Mouse (Mus musculus): ENCODE data around the gene 2810408A11Rik.

GRCm38 (mm10) chr11:69932254-69932653 is 31.5 kb upstream of the 2810408A11Rik start:
- TF ChIP-seq POLR2A (IDR thresholded peaks at IDR 0.05; ENCODE audit: borderline replicate concordance, extremely low read depth, insufficient read depth, insufficient read length, poor library complexity, severe bottlenecking), result no peak
- peak; percentile 24; the same call in 1 of the 2 replicates for TF ChIP-seq CTCF (IDR thresholded peaks at IDR 0.05; ENCODE audit: borderline replicate concordance, extremely low read depth, insufficient read depth, insufficient read length)
